Mouse (Mus musculus) heart, postnatal 36 days (tissue): ENCODE measurements at regions not wholly inside any gene's neighbourhood (a gene's known extent, or its start where the extent isn't known, plus 50 kb on each side); places are given as distances from the start of the nearest gene placed in this dataset.
A peak's percentile ranks its signal among the peaks of the same experiment; 100 is the strongest.

ENCODE experiments used
- DNase-seq, 2 experiments: peaks; one replicate each; pipeline ENCODE4 v3.0.0; 2021 to 2022
- intact Hi-C: fragments of 180-260 bp; cut with DNase I; formaldehyde crosslinking; loops from one replicate; pipeline ENCODE4 v1.15.1; 2025

- intact Hi-C loops: no loop called here
Measured at GRCm38 (mm10) chr2:131436149-131436548, 55.1 kb upstream of the Smox start.

GRCm38 (mm10) chr2:131430474-131430873, 60.8 kb upstream of the Smox start:
- no peak for DNase-seq
- intact Hi-C loops: no loop called here

More at GRCm38 (mm10) chr2:131436149-131436548, 55.1 kb upstream of the Smox start:
- no peak for DNase-seq

- no peak for DNase-seq
- intact Hi-C loops: no loop called here
Measured at GRCm38 (mm10) chr2:131428089-131428488, 63.2 kb upstream of the Smox start.

GRCm38 (mm10) chr2:131426941-131427340, 64.4 kb upstream of the Smox start:
- intact Hi-C loops: no loop called here
- DNase-seq: no peak

- intact Hi-C loops: loop anchor here (1.0 kb wide), 2 partner anchors 87 to 107 kb away; no protein-coding TSS in a partner anchor
- no peak for DNase-seq
Measured at GRCm38 (mm10) chr2:131423616-131424320, 67.5 kb upstream of the Smox start.

GRCm38 (mm10) chr2:131422907-131423445, 68.3 kb upstream of the Smox start:
- intact Hi-C loops: loop anchor here (1.0 kb wide), 2 partner anchors 87 to 107 kb away; no protein-coding TSS in a partner anchor
- peak; percentile 64 to 72 for DNase-seq

- intact Hi-C loops: no loop called here
- DNase-seq: no peak
Measured at GRCm38 (mm10) chr2:131418130-131418529, 65.4 kb upstream of the Rnf24 start.

GRCm38 (mm10) chr2:131417472-131417871, 64.8 kb upstream of the Rnf24 start:
- intact Hi-C loops: loop anchor here (2.0 kb wide), 3 partner anchors 65 to 323 kb away; partner anchors contain the start of genes Pank2 and Rnf24
- no peak for DNase-seq

GRCm38 (mm10) chr2:131416482-131416881, 63.8 kb upstream of the Rnf24 start:
- DNase-seq: peak; percentile 65 to 68

GRCm38 (mm10) chr2:131410906-131411520, 58.3 kb upstream of the Rnf24 start:
- DNase-seq: no peak
- intact Hi-C loops: loop anchor here (5.0 kb wide), 1 partner anchor 234 kb away; no protein-coding TSS in a partner anchor

More at GRCm38 (mm10) chr2:131416482-131416881, 63.8 kb upstream of the Rnf24 start:
- intact Hi-C loops: loop anchor here (1.0 to 2.0 kb wide), 4 partner anchors 64 to 322 kb away; partner anchors contain the start of genes Pank2 and Rnf24

GRCm38 (mm10) chr2:131407337-131407736, 54.6 kb upstream of the Rnf24 start:
- DNase-seq: no peak
- intact Hi-C loops: no loop called here

- no peak for DNase-seq
- intact Hi-C loops: loop anchor here (5.0 kb wide), 1 partner anchor 47 kb away; no protein-coding TSS in a partner anchor
Measured at GRCm38 (mm10) chr2:131404218-131404555, 51.5 kb upstream of the Rnf24 start.

GRCm38 (mm10) chr2:131403543-131404217, 51.0 kb upstream of the Rnf24 start:
- no peak for DNase-seq
- intact Hi-C loops: loop anchor here (5.0 kb wide), 1 partner anchor 46 kb away; no protein-coding TSS in a partner anchor
